Mouse (Mus musculus) hindlimb bud, embryonic 11.5 days (tissue): ENCODE results near the gene Bbs9.
"Not testable (repeated sequence)": the region's sequence is repeated elsewhere in the genome, so short reads cannot be mapped to it uniquely, and the experiment has no call there.

Experiments
- DNase-seq: peaks from one replicate; pipeline ENCODE4 v3.0.0-alpha.2; 2012; ENCODE audit warnings: low read depth, low spot score; ENCODE audit errors: extremely low spot score

The Bbs9 gene

DNA sequence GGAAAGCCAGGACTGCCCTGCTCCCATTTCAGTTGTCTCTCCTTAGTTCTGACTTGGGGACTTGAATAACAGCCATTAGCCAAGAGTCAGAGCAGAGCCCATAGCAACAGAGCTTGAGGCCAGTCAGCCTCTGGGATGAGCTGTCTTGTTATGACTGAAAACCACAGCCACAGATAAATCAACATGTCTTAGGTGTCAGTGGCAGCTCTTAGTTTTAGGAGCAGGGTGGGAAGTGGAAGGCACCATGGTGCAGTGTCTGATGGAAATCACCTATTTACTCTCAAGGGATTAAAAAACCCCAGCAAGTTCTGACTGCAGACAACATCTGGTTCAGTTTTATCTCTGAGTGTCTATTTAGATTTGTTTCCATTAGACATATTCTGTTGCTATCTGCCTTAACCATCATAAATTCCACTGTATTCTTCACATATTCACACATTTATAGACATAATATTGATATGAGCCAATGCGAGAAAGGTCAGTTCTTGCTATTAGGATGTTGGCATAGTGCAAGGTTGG, 359.5 kb downstream of the Bbs9 start:
- no peak for DNase-seq

- no peak for DNase-seq
These were observed 361.5 kb downstream of the Bbs9 start for GRCm38 (mm10) chr9:22837000-22837399.

- no peak for DNase-seq
These were observed 362.2 kb downstream of the Bbs9 start for GRCm38 (mm10) chr9:22837702-22838210.

GRCm38 (mm10) chr9:22846048-22846447, 370.5 kb downstream of the Bbs9 start:
- no peak for DNase-seq

GRCm38 (mm10) chr9:22846783-22847182, 371.3 kb downstream of the Bbs9 start:
- no peak for DNase-seq

DNA sequence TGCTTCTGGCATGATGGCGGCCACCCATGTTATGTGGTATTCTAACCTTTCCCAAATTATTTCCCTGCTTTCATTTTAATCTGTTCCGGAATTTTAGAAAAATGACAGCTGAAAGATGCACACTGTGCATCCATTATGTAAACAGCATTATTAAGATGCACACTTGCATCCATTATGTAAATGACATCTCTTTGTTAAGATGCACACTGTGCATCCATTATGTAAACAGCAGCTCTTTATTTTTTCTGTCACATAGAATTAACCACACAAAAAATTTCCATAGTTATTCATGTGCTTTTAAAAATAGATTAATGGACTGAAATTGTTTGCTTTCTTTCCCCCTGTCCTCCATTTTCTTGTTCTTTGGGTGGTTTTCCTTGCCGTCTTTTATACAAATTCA, 373.3 kb downstream of the Bbs9 start:
- DNase-seq = no peak

DNA sequence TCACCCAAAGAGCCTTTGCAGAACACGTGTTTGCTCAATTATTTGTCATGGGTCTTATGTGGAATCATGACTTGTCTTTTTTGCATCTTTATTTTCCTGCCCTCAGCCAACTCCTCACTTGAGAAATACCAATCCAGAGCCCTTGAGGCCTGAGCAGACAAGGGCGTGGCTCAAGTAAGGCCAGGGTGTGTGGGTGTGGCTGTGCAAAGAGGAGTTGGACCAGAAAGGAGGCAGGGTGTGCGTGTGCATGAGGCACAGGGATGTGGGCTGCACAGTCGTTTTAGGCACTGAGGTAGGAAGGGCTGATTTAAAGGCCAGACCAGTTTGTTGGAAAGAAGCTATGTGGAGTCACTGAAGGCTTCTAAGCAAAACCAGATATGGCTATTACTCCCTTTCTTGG, 373.7 kb downstream of the Bbs9 start:
- no peak for DNase-seq

DNA sequence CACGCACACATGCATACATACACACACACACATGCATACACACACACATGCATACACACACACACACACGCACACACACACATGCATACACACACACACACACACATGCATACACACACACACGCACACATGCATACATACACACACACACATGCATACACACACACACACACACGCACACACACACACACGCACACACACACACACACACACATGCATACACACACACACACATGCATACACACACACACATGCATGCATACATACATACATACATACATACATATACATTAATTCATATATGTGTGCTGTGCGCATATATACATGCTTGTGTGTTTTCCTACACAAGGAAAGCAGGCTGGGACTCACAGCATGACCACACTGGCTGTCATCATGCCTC, 393.6 kb downstream of the Bbs9 start:
- not testable (repeated sequence) for DNase-seq

- DNase-seq = no peak
These were observed 395.1 kb downstream of the Bbs9 start for GRCm38 (mm10) chr9:22870661-22871060.

- DNase-seq = no peak
These were observed 399.7 kb downstream of the Bbs9 start for GRCm38 (mm10) chr9:22875231-22875630.

DNA sequence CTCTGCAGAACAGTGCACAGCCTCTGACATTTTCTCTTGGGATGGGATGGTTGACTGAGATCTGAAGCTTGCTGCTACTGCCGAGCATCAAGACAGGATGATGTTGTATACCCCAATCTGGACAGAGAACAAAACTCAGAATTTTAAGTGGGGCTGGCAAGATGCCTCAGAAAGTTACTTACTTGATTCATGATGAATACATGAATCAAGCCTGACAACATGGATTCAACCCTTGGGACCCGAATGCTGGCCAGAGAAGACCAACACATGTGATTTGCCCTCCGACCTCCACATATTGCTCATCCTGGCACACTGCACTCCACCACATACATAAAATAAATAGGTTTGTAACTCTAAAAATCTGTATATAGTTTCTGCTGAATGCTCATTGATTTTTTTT, 403.8 kb downstream of the Bbs9 start:
- DNase-seq = no peak

DNA sequence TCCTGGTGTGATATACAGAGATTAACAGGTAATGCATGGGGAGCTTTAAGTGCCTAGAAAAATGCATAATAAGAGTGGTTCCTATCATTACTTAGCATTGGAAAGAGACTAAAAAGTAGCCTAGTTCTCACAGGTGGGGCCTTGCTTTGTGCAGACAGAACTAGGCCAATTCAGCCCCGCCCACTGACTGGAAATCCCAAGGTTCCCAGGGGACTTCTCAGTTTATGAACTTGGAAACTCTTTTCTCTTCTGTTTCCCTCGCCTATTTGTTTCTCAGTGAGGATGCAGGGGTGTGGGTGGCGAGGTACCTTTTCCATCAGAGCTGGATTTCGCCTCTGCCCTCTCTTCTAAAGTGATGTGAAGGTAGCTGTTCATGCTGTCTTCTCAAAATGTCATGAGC, 410.8 kb downstream of the Bbs9 start:
- DNase-seq = no peak

GRCm38 (mm10) chr9:22905434-22905833, 429.9 kb downstream of the Bbs9 start:
- DNase-seq = no peak

- no peak for DNase-seq
These were observed 441.3 kb downstream of the Bbs9 start for GRCm38 (mm10) chr9:22916808-22917207.

DNA sequence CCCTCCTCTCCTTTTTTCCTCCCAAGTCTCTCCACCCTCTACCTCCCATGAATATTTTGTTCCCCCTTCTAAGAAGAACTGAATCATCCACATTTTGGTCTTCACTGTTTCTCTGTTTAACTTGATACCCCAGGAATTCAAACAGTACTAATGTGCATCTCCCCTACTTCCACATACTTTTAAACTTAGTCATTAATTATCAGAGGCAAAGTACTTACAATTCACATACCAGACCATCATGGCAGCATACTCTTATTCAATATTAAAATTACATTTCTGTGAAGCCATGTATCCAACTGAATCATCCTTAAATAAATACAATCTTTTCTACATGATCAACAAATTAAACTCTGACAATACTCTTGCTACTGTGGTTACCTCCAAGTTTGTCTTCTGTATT, 460.1 kb downstream of the Bbs9 start:
- DNase-seq = no peak
